Comparison of ENCODE assay signal across 16 mouse cellular contexts in genomic region chr6:98023876-98024275, GRCm38 (mm10).
"Had no signal": no experiment of that assay in that cellular context is flagged by ENCODE, and none has a peak within 500 bp of the region (broad histone marks: within the 10 kb centered on the region; RNA-seq: fewer than 3 reads in every experiment).

No protein-coding gene starts in this region.

- H3K36me3 ChIP-seq: midbrain, embryonic 10.5 days; midbrain, embryonic 12.5 days; neural tube, embryonic 12.5 days; stomach, embryonic 15.5 days had no signal

- H3K27ac ChIP-seq: midbrain, embryonic 10.5 days; midbrain, embryonic 12.5 days; neural tube, embryonic 12.5 days; stomach, embryonic 15.5 days; stomach, postnatal 0 days had no signal

- H3K4me3 ChIP-seq: midbrain, embryonic 10.5 days; midbrain, embryonic 12.5 days; myocyte; neural tube, embryonic 12.5 days; stomach, embryonic 15.5 days had no signal

- ATAC-seq: midbrain, embryonic 16.5 days had no signal

- H3K27me3 ChIP-seq: neural tube, embryonic 12.5 days; stomach, embryonic 15.5 days had no signal

- DNase-seq: lung, adult 18-20 months; lung, embryonic 14.5 days; lung, postnatal 10 days; lung, postnatal 4 days; midbrain, embryonic 14.5 days; right cerebral cortex, postnatal 14 days; thymus, adult 2 months; thymus, postnatal 25 days; thymus, postnatal 4 days had no signal

- H3K4me2 ChIP-seq: lung, embryonic 14.5 days; midbrain, embryonic 12.5 days; neural tube, embryonic 12.5 days; stomach, embryonic 15.5 days had no signal

- H3K9ac ChIP-seq: lung, embryonic 14.5 days; midbrain, embryonic 12.5 days; neural tube, embryonic 12.5 days; stomach, embryonic 15.5 days had no signal

- H3K9me3 ChIP-seq: midbrain, embryonic 10.5 days; midbrain, embryonic 12.5 days; neural tube, embryonic 12.5 days; stomach, embryonic 15.5 days had no signal

- H3K4me1 ChIP-seq: neural tube, embryonic 12.5 days; stomach, embryonic 15.5 days had no signal
